Mouse (Mus musculus) E14TG2a.4 (cell line): ENCODE results near the gene BC049352.

Experiments used
- CTCF ChIP-seq: conservative IDR thresholded peaks from 2 replicates; pipeline ENCODE4 v1.5.1; 2014; ENCODE audit warnings: low read length
- NANOG ChIP-seq: IDR thresholded peaks from 2 replicates; pipeline ENCODE4 v1.6.1; 2014; ENCODE audit warnings: borderline replicate concordance, low read length, mixed read lengths
- POU5F1 ChIP-seq: IDR thresholded peaks from 2 replicates; pipeline ENCODE4 v1.6.1; 2014; ENCODE audit warnings: low read length, borderline replicate concordance

- no peak for TF ChIP-seq CTCF
- no peak for TF ChIP-seq POU5F1
- no peak for TF ChIP-seq NANOG
Observed at GRCm38 (mm10) chr9:45138191-45139032, 43.4 kb upstream of the BC049352 start, which contains the start of gene Scn4b.
